Mouse (Mus musculus): ENCODE data around the gene Usp47. TPM values are rescaled to one million over a fixed set of nuclear protein-coding genes. Genes with fewer than 3 reads are reported as not detected.

Usp47 gene
- total and polyA plus RNA-seq, 2 experiments from 2014 or later = 44.9 to 55.7 TPM

- 20% methylated on average over 7 of the region's 7 CpGs for WGBS
- H3K9me3 ChIP-seq (ENCODE audit: low read length) = no peaks in the 10 kb centered on the region
- no peak overlapping the region for H3K27ac ChIP-seq
- no peaks in the 10 kb centered on the region for H3K27me3 ChIP-seq (ENCODE audit: insufficient read depth, low read length)
- no peaks in the 10 kb centered on the region for H3K36me3 ChIP-seq (ENCODE audit: insufficient read depth, low read length)
- ATAC-seq (peak; percentile 43; the same call in 1 of the 2 replicates), DNase-seq (ENCODE audit: low spot score) (peak; percentile 44)
- 0 out of 2 replicates have a peak, but pooled peaks cover 6% of the 10 kb centered on the region for H3K4me1 ChIP-seq (ENCODE audit: insufficient read depth, low read length)
- no peak overlapping the region for H3K4me2 ChIP-seq (ENCODE audit: low read depth, low read length)
- no peak for TF ChIP-seq CTCF (IDR thresholded peaks at IDR 0.05; ENCODE audit: low read depth)
- H3K4me3 ChIP-seq (ENCODE audit: low read length) = no peak overlapping the region
- no peak overlapping the region for H3K9ac ChIP-seq (replicated peaks; ENCODE audit: low read length)
These were observed 119.8 kb downstream of the Usp47 start for GRCm38 (mm10) chr7:112143090-112143500.

- 33% methylated on average over 4 of the region's 4 CpGs for WGBS
- H3K27me3 ChIP-seq (ENCODE audit: insufficient read depth, low read length) = no peaks in the 10 kb centered on the region
- DNase-seq (ENCODE audit: low spot score) = no peak
- no peak for TF ChIP-seq CTCF (IDR thresholded peaks at IDR 0.05; ENCODE audit: low read depth)
- no peak overlapping the region for H3K4me3 ChIP-seq (ENCODE audit: low read length)
- no peaks in the 10 kb centered on the region for H3K9me3 ChIP-seq (ENCODE audit: low read length)
- H3K27ac ChIP-seq = no peak overlapping the region
- ATAC-seq = peak; percentile 57
- no peak overlapping the region for H3K9ac ChIP-seq (replicated peaks; ENCODE audit: low read length)
- no peaks in the 10 kb centered on the region for H3K36me3 ChIP-seq (ENCODE audit: insufficient read depth, low read length)
- H3K4me1 ChIP-seq (ENCODE audit: insufficient read depth, low read length) = 0 out of 2 replicates have a peak, but pooled peaks cover 6% of the 10 kb centered on the region
- no peak overlapping the region for H3K4me2 ChIP-seq (ENCODE audit: low read depth, low read length)
These were observed 120.7 kb downstream of the Usp47 start for GRCm38 (mm10) chr7:112143978-112144377.

- Histone ChIP-seq H3K27ac (no peak overlapping the region), H3K4me1 (ENCODE audit: insufficient read depth, low read length) (0 out of 2 replicates have a peak, but pooled peaks cover 6% of the 10 kb centered on the region), H3K36me3 (ENCODE audit: insufficient read depth, low read length) (no peaks in the 10 kb centered on the region), H3K4me2 (ENCODE audit: low read depth, low read length) (no peak overlapping the region), H3K9ac (replicated peaks; ENCODE audit: low read length) (no peak overlapping the region), H3K27me3 (ENCODE audit: insufficient read depth, low read length) (no peaks in the 10 kb centered on the region), H3K4me3 (ENCODE audit: low read length) (no peak overlapping the region), H3K9me3 (ENCODE audit: low read length) (no peaks in the 10 kb centered on the region)
- ATAC-seq (no peak), DNase-seq (ENCODE audit: low spot score) (no peak)
- WGBS = 60% methylated on average over 11 of the region's 11 CpGs
- no peak for TF ChIP-seq CTCF (IDR thresholded peaks at IDR 0.05; ENCODE audit: low read depth)
These were observed 121.4 kb downstream of the Usp47 start for GRCm38 (mm10) chr7:112144646-112145179.

GRCm38 (mm10) chr7:112147979-112148378 is 124.7 kb downstream of the Usp47 start:
- no peak overlapping the region for H3K4me2 ChIP-seq (ENCODE audit: low read depth, low read length)
- WGBS = 51% methylated on average over 2 of the region's 2 CpGs
- no peaks in the 10 kb centered on the region for H3K9me3 ChIP-seq (ENCODE audit: low read length)
- H3K36me3 ChIP-seq (ENCODE audit: insufficient read depth, low read length) = no peaks in the 10 kb centered on the region
- no peak overlapping the region for H3K27ac ChIP-seq
- no peak for DNase-seq (ENCODE audit: low spot score)
- H3K9ac ChIP-seq (replicated peaks; ENCODE audit: low read length) = no peak overlapping the region
- no peak for ATAC-seq
- no peaks in the 10 kb centered on the region for H3K27me3 ChIP-seq (ENCODE audit: insufficient read depth, low read length)
- 0 out of 2 replicates have a peak, but pooled peaks cover 5% of the 10 kb centered on the region for H3K4me1 ChIP-seq (ENCODE audit: insufficient read depth, low read length)
- TF ChIP-seq CTCF (IDR thresholded peaks at IDR 0.05; ENCODE audit: low read depth) = no peak
- no peak overlapping the region for H3K4me3 ChIP-seq (ENCODE audit: low read length)

GRCm38 (mm10) chr7:112149113-112149512 is 125.8 kb downstream of the Usp47 start:
- WGBS = 86% methylated on average over 10 of the region's 10 CpGs
- no peak overlapping the region for H3K4me3 ChIP-seq (ENCODE audit: low read length)

GRCm38 (mm10) chr7:112154445-112154844 is 131.1 kb downstream of the Usp47 start:
- ATAC-seq (no peak), DNase-seq (ENCODE audit: low spot score) (no peak)
- no peaks in the 10 kb centered on the region for H3K9me3 ChIP-seq (ENCODE audit: low read length)
- no peak overlapping the region for H3K9ac ChIP-seq (replicated peaks; ENCODE audit: low read length)
- WGBS = 50% methylated on average over 4 of the region's 4 CpGs
- no peaks in the 10 kb centered on the region; the same call in 1 of the 2 replicates for H3K27me3 ChIP-seq (ENCODE audit: insufficient read depth, low read length)
- no peaks in the 10 kb centered on the region for H3K36me3 ChIP-seq (ENCODE audit: insufficient read depth, low read length)
- TF ChIP-seq CTCF (IDR thresholded peaks at IDR 0.05; ENCODE audit: low read depth) = no peak
- no peak overlapping the region for H3K4me3 ChIP-seq (ENCODE audit: low read length)
- H3K4me1 ChIP-seq (ENCODE audit: insufficient read depth, low read length) = peaks cover 20% of the 10 kb centered on the region
- H3K4me2 ChIP-seq (ENCODE audit: low read depth, low read length) = no peak overlapping the region
- no peak overlapping the region for H3K27ac ChIP-seq

More at GRCm38 (mm10) chr7:112149113-112149512, 125.8 kb downstream of the Usp47 start:
- Histone ChIP-seq H3K4me2 (ENCODE audit: low read depth, low read length) (no peak overlapping the region), H3K4me1 (ENCODE audit: insufficient read depth, low read length) (no peaks in the 10 kb centered on the region), H3K36me3 (ENCODE audit: insufficient read depth, low read length) (no peaks in the 10 kb centered on the region), H3K27ac (no peak overlapping the region), H3K27me3 (ENCODE audit: insufficient read depth, low read length) (no peaks in the 10 kb centered on the region), H3K9me3 (ENCODE audit: low read length) (no peaks in the 10 kb centered on the region), H3K9ac (replicated peaks; ENCODE audit: low read length) (no peak overlapping the region)
- TF ChIP-seq CTCF (IDR thresholded peaks at IDR 0.05; ENCODE audit: low read depth) = no peak
- DNase-seq (ENCODE audit: low spot score) (no peak), ATAC-seq (no peak)

- no peak for TF ChIP-seq CTCF (IDR thresholded peaks at IDR 0.05; ENCODE audit: low read depth)
- no peak overlapping the region for H3K4me3 ChIP-seq (ENCODE audit: low read length)
- WGBS = 50% methylated on average over 1 of the region's 1 CpGs
- H3K4me2 ChIP-seq (ENCODE audit: low read depth, low read length) = no peak overlapping the region
- ATAC-seq (no peak), DNase-seq (ENCODE audit: low spot score) (no peak)
- no peaks in the 10 kb centered on the region for H3K9me3 ChIP-seq (ENCODE audit: low read length)
- H3K27ac ChIP-seq = no peak overlapping the region
- H3K27me3 ChIP-seq (ENCODE audit: insufficient read depth, low read length) = no peaks in the 10 kb centered on the region; the same call in 1 of the 2 replicates
- peaks cover 20% of the 10 kb centered on the region for H3K4me1 ChIP-seq (ENCODE audit: insufficient read depth, low read length)
- H3K9ac ChIP-seq (replicated peaks; ENCODE audit: low read length) = no peak overlapping the region
- H3K36me3 ChIP-seq (ENCODE audit: insufficient read depth, low read length) = no peaks in the 10 kb centered on the region
These were observed 131.9 kb downstream of the Usp47 start for GRCm38 (mm10) chr7:112155194-112155593.

All from hindbrain, postnatal 0 days (tissue).